Mouse (Mus musculus) heart, adult 10 weeks (tissue): ENCODE results near the gene Defb46. TPM values are rescaled to one million over a fixed set of nuclear protein-coding genes. Genes with fewer than 3 reads are reported as not detected.

Experiments
- polyA plus RNA-seq: library from polyadenylated mRNA; stranded (reverse); fragments of 350-450 nt; fragmentation: Illumina TruSeq; extraction: RNeasy Lipid Tissue Mini Kit (QIAGEN cat#74804); gene quantifications from one replicate; pipeline ENCODE4 v1.2.3, GENCODE M21; 2014; ENCODE audit warnings: low read depth, low replicate concordance

Defb46 gene
- not detected for polyA plus RNA-seq

DNA sequence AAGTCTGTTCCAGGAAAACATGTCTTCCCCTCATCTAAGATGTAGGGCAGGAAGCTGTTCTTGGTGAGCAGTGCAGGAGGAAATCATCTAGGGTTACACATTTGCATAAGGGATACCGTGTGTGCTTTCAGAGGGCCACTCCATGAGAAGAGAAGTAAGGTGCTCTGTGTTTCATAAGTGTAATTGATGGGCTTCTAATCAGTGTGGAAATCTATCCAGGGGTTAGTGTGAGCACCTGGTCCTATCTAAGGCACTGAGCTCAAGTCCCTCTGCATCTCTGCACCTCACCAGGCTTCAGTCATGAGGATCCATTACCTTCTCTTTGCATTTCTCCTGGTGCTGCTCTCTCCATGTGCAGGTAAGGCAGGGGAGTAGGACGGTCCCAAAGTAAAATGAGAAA is at the start of gene Defb46:
Defb46 (plus strand) TSS at position 301 of the 400 bp plus-strand sequence.

DNA sequence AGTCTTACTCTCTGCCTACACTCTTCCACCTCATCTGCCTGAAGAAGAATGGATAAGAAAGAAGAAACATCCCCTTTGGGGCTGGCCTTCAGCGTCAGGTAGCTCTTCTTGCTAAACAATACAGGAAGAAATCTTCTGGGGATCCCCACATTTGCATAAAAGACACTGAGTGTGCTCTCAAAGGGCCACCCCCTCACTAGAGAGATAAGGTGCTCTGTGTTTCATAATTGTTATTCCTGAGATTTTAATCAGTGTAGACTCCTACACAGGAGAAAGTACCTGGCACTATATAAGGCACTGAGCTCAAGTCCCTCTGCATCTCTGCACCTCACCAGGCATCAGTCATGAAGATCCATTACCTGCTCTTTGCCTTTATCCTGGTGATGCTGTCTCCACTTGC is 14.6 kb upstream of the Defb46 start, which contains the start of gene Defb6:
Defb6 (plus strand) TSS at position 318 of the 400 bp plus-strand sequence.

GRCm38 (mm10) chr8:19247280-19247679 is 7.6 kb downstream of the Defb46 start, which contains the start of gene Defb5:
Defb5 (plus strand) TSS chr8:19247580.

Other genes starting within 250 kb of the Defb46 start
- not detected for gene Defb37, start 248.9 kb upstream of the Defb46 start, polyA plus RNA-seq
- not detected for gene Defb38, start 213.3 kb upstream of the Defb46 start, polyA plus RNA-seq
- gene Defb39, start 175.1 kb upstream of the Defb46 start, polyA plus RNA-seq: not detected
- gene Defb12, start 125.1 kb upstream of the Defb46 start, polyA plus RNA-seq: not detected
- not detected for gene Defb34, start 116.2 kb upstream of the Defb46 start, polyA plus RNA-seq
- not detected for gene Gm45826, start 99.1 kb upstream of the Defb46 start, polyA plus RNA-seq
- gene Defb14, start 45.6 kb upstream of the Defb46 start, polyA plus RNA-seq: not detected
- gene Defb4, start 41.2 kb upstream of the Defb46 start, polyA plus RNA-seq: not detected
- not detected for gene Defb6, start 14.4 kb upstream of the Defb46 start, polyA plus RNA-seq
- gene Defb5, start 7.7 kb downstream of the Defb46 start, polyA plus RNA-seq: not detected
- gene Defb3, start 53.4 kb downstream of the Defb46 start, polyA plus RNA-seq: not detected
- gene Defb8, start 207.7 kb downstream of the Defb46 start, polyA plus RNA-seq: not detected